ENCODE assay signal across 9 mouse cellular contexts in the genomic region with DNA sequence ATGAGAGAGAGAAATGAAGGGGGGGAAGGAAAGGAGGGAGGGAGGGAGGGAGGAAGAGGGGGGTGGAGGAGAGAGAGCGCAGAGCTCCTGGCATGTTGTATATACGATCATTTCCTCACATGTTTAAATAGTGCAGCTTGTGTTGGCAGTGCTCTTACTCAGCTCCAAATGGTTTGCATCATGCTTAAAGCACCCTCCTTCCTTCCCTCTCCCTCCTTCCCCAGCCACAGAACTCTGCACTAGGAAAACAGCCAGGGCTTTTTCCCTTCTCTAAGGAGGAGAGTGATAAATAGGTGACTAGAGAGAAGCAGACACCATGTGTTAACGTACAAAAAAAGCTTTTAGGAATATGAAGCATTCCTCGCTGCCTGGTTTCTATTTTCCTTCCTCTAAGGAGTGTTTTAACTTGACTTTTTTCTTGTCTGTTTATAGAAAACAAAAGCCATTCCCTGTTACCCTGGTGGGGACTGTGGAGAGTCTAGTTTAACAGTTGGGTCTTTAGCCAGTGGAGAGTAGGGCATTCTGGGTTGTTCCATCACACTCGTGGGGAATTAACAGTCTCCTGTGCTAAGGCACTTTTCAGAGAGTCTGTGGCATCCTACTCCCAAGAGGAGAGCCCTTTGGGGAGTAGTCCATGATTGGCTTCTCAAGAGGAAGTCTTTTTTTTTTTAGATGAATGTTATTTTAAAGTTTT.
DNase-seq lines count a peak whose midpoint lies in the region; ATAC-seq and TF ChIP-seq lines count a peak whose summit lies in the region.
"Had no signal": no experiment of that assay in that cellular context is flagged by ENCODE, and none has a peak within 500 bp of the region (broad histone marks: within the 10 kb centered on the region; RNA-seq: fewer than 3 reads in every experiment).

No protein-coding gene starts in this region.

- ATAC-seq in liver, embryonic 11.5 days (replicated peaks; ENCODE audit: low FRiP score), result no peak

- DNase-seq in gastrocnemius, adult 2 months, result no peak
- DNase-seq in gastrocnemius, postnatal 4 days (ENCODE audit: low spot score in 2 of 2), result no peak
- DNase-seq in MEL (ENCODE audit: low read depth, low spot score), result no peak
- peak; percentile 71 to 73 for DNase-seq in heart, adult 9 months (ENCODE audit: low spot score in 2 of 2)
- no peak for DNase-seq in liver, embryonic 11.5 days (ENCODE audit: low spot score)
- no peak for DNase-seq in cerebellum, postnatal 25 days
- no peak for DNase-seq in thymus, adult 2 months
- no peak for DNase-seq in gastrocnemius, postnatal 36 days

- intact Hi-C loops in gastrocnemius, adult 2 months (cut with DNase I), result no loop called here
- intact Hi-C loops in gastrocnemius, postnatal 36 days (cut with DNase I), result no loop called here

- no peak for TF ChIP-seq RAD21 in MEL (IDR thresholded peaks at IDR 0.05; ENCODE audit: low read depth, low read length)

- H3K79me2 ChIP-seq in MEL (ENCODE audit: control insufficient read depth, insufficient read depth, low read length, poor library complexity), result no peaks in the 10 kb centered on the region

- TF ChIP-seq POLR2A in MEL (IDR thresholded peaks at IDR 0.05; ENCODE audit: control insufficient read depth in 1 of 2, insufficient read depth in 1 of 2, low read depth in 1 of 2, low read length in 2 of 2, poor library complexity in 1 of 2), result no peak
- no peak for TF ChIP-seq POLR2A in thymus, adult 2 months (IDR thresholded peaks at IDR 0.05; ENCODE audit: control insufficient read depth, extremely low read depth, insufficient read depth, low read length, poor library complexity)

- TF ChIP-seq CTCF in gastrocnemius, adult 2 months (IDR thresholded peaks at IDR 0.05), result no peak
- no peak for TF ChIP-seq CTCF in MEL (IDR thresholded peaks at IDR 0.05 in 2 of 3, conservative IDR thresholded peaks at IDR 0.05 in 1 of 3; ENCODE audit: control insufficient read depth in 1 of 3, insufficient read depth in 1 of 3, low read depth in 2 of 3, low read length in 3 of 3, poor library complexity in 1 of 3, severe bottlenecking in 1 of 3)
- TF ChIP-seq CTCF in thymus, adult 2 months (IDR thresholded peaks at IDR 0.05; ENCODE audit: borderline replicate concordance, control insufficient read depth, extremely low read depth, insufficient read depth, low read length, poor library complexity), result no peak

- no peaks in the 10 kb centered on the region for H3K27me3 ChIP-seq in MEL (ENCODE audit: control insufficient read depth in 1 of 2, insufficient read depth in 2 of 2, low read length in 2 of 2)
- no peaks in the 10 kb centered on the region for H3K27me3 ChIP-seq in liver, embryonic 11.5 days (replicated peaks; ENCODE audit: control insufficient read depth, insufficient read depth, low read length)
- H3K27me3 ChIP-seq in thymus, adult 2 months (ENCODE audit: control insufficient read depth, insufficient read depth, low read length), result no peaks in the 10 kb centered on the region
- H3K27me3 ChIP-seq: CH12.LX had no signal

- 59% methylated on average over 5 of the region's 5 CpGs for WGBS in liver, embryonic 11.5 days
- 90% methylated on average over 5 of the region's 5 CpGs for WGBS in thymus, adult 2 months

- H3K9ac ChIP-seq in MEL (ENCODE audit: control insufficient read depth, low read depth, low read length, poor library complexity, severe bottlenecking), result no peak overlapping the region
- no peak overlapping the region for H3K9ac ChIP-seq in liver, embryonic 11.5 days (ENCODE audit: low read depth, low read length)

- no peak for TF ChIP-seq EP300 in MEL (IDR thresholded peaks at IDR 0.05; ENCODE audit: low read depth in 1 of 2, low read length in 2 of 2)

- no peaks in the 10 kb centered on the region for H3K9me3 ChIP-seq in MEL (replicated peaks; ENCODE audit: insufficient read depth, low read length)
- H3K9me3 ChIP-seq in liver, embryonic 11.5 days (ENCODE audit: control insufficient read depth, low read length), result no peaks in the 10 kb centered on the region

- peak overlapping the region; percentile 86 for H3K27ac ChIP-seq in gastrocnemius, adult 2 months
- no peak overlapping the region for H3K27ac ChIP-seq in MEL (ENCODE audit: control insufficient read depth, low read depth, low read length)
- peak overlapping the region; percentile 80 for H3K27ac ChIP-seq in liver, embryonic 11.5 days (ENCODE audit: low read depth, low read length)
- no peak overlapping the region for H3K27ac ChIP-seq in thymus, adult 2 months (ENCODE audit: control insufficient read depth, insufficient read depth, low read length)

- no peak overlapping the region for H3K4me2 ChIP-seq in liver, embryonic 11.5 days

- H3K4me3 ChIP-seq in gastrocnemius, adult 2 months, result no peak overlapping the region
- no peak overlapping the region for H3K4me3 ChIP-seq in MEL (ENCODE audit: control insufficient read depth in 1 of 2, insufficient read depth in 1 of 2, low read depth in 2 of 2, low read length in 2 of 2)
- H3K4me3 ChIP-seq in liver, embryonic 11.5 days (ENCODE audit: low read depth, low read length), result no peak overlapping the region
- H3K4me3 ChIP-seq in thymus, adult 2 months (ENCODE audit: control insufficient read depth, insufficient read depth, low read length), result no peak overlapping the region

- peaks cover 2 to 14% of the 10 kb centered on the region in 2 experiments for H3K36me3 ChIP-seq in MEL (ENCODE audit: control insufficient read depth in 1 of 2, insufficient read depth in 2 of 2, low read length in 2 of 2)
- H3K36me3 ChIP-seq in liver, embryonic 11.5 days (ENCODE audit: control insufficient read depth, insufficient read depth, low read length), result no peaks in the 10 kb centered on the region; the same call in 1 of the 2 replicates
- H3K36me3 ChIP-seq in thymus, adult 2 months (ENCODE audit: control insufficient read depth, insufficient read depth, low read length), result peaks cover 26% of the 10 kb centered on the region

- peaks cover 0 to 12% of the 10 kb centered on the region in 2 experiments; a peak in 3 of 4 replicates for H3K4me1 ChIP-seq in MEL (ENCODE audit: control insufficient read depth in 1 of 2, insufficient read depth in 2 of 2, low read length in 2 of 2)
- H3K4me1 ChIP-seq in liver, embryonic 11.5 days (replicated peaks; ENCODE audit: control insufficient read depth, insufficient read depth, low read length), result peaks cover 31% of the 10 kb centered on the region
- H3K4me1 ChIP-seq in thymus, adult 2 months (replicated peaks; ENCODE audit: control insufficient read depth, insufficient read depth, low read length), result no peaks in the 10 kb centered on the region

TF ChIP-seq in MEL, 35 proteins besides CTCF, POLR2A, EP300 and RAD21:
- no peak for TF ChIP-seq POLR2AphosphoS2 (IDR thresholded peaks at IDR 0.05; ENCODE audit: low read length)
- TF ChIP-seq ZNF384 (IDR thresholded peaks at IDR 0.05; ENCODE audit: low read depth, low read length), result peak; percentile 84
- no peak for TF ChIP-seq TBP (IDR thresholded peaks at IDR 0.05; ENCODE audit: low read depth, low read length)
- no peak for TF ChIP-seq MAX (IDR thresholded peaks at IDR 0.05; ENCODE audit: low read length)
TF ChIP-seq in MEL: peak in this region for 1.

Comparison
In these comparisons a context has a peak if more than half of its experiments do, and no peak if none do; other contexts are left out.
1. DNase-seq: peak in heart, adult 9 months (2 of 2); none in gastrocnemius, adult 2 months (single experiment), gastrocnemius, postnatal 4 days (0 of 2), MEL (single experiment), liver, embryonic 11.5 days (single experiment), cerebellum, postnatal 25 days (0 of 2), thymus, adult 2 months (single experiment) and gastrocnemius, postnatal 36 days (0 of 2).
2. H3K27ac ChIP-seq: peak in gastrocnemius, adult 2 months (single experiment) and liver, embryonic 11.5 days (single experiment); none in MEL (single experiment) and thymus, adult 2 months (single experiment).